Mouse (Mus musculus) neural tube, embryonic 14.5 days (tissue): ENCODE results near the gene Rnf169. TPM values are rescaled to one million over a fixed set of nuclear protein-coding genes. Genes with fewer than 3 reads are reported as not detected.
"Not testable (repeated sequence)": the region's sequence is repeated elsewhere in the genome, so short reads cannot be mapped to it uniquely, and the experiment has no call there.

Experiments
- ATAC-seq: fragments of 200-750 bp; cut with Nextera tagmentation; 2 replicates; pipeline ENCODE4 v1.8.0; 2017; ENCODE audit warnings: low read depth, mild to moderate bottlenecking, moderate TSS enrichment, moderate library complexity
- H3K27ac ChIP-seq: fragments of 300-500 bp; sonication (generic); 2 replicates; pipeline ENCODE4 v1.5.1; 2014; ENCODE audit warnings: low read depth, mild to moderate bottlenecking, control low read depth, low read length, moderate library complexity, mixed read lengths
- H3K27me3 ChIP-seq: fragments of 300-500 bp; sonication (generic); 2 replicates; pipeline ENCODE4 v1.6.1; 2014; ENCODE audit warnings: low read length; ENCODE audit not compliant: control insufficient read depth, insufficient read depth
- H3K36me3 ChIP-seq: fragments of 300-500 bp; sonication (generic); 2 replicates; pipeline ENCODE4 v1.6.1; 2014; ENCODE audit warnings: low read length, mixed read lengths; ENCODE audit not compliant: control insufficient read depth, insufficient read depth
- H3K4me1 ChIP-seq: fragments of 300-500 bp; sonication (generic); 2 replicates; pipeline ENCODE4 v1.6.1; 2014; ENCODE audit warnings: low read length; ENCODE audit not compliant: control insufficient read depth, insufficient read depth
- H3K4me2 ChIP-seq: fragments of 300-500 bp; sonication (generic); 2 replicates; pipeline ENCODE4 v1.6.1; 2014; ENCODE audit warnings: mild to moderate bottlenecking, low read depth, low read length, control low read depth
- H3K4me3 ChIP-seq: fragments of 300-500 bp; sonication (generic); 2 replicates; pipeline ENCODE4 v1.5.1; 2014; ENCODE audit warnings: low read depth, low read length, control low read depth, mixed read lengths
- H3K9ac ChIP-seq: fragments of 300-500 bp; sonication (generic); replicated peaks from 2 replicates; pipeline ENCODE4 v1.6.1; 2014; ENCODE audit warnings: low read depth, mild to moderate bottlenecking, control low read depth, low read length, mixed read lengths
- H3K9me3 ChIP-seq: fragments of 300-500 bp; sonication (generic); 2 replicates; pipeline ENCODE4 v1.6.1; 2016; ENCODE audit warnings: low read length; ENCODE audit not compliant: control insufficient read depth
- WGBS: fragments of 180-500 bp; shearing (Covaris S2); extraction: QIAGEN DNeasy Blood & Tissue Kit; methylation state at CpG from one replicate; pipeline ENCODE4 v1.1.7; 2014; 5-methylcytosine and 5-hydroxymethylcytosine counted together
- polyA plus RNA-seq: library from polyadenylated mRNA; unstranded; fragments of >200 nt; fragmentation: Nextera tagmentation; extraction: Ambion mirVana; gene quantifications from 2 replicates; pipeline ENCODE4 v1.2.1, GENCODE M21; 2014

Rnf169 gene
- polyA plus RNA-seq, 1 experiment from 2014 or later: 7.2 TPM

DNA sequence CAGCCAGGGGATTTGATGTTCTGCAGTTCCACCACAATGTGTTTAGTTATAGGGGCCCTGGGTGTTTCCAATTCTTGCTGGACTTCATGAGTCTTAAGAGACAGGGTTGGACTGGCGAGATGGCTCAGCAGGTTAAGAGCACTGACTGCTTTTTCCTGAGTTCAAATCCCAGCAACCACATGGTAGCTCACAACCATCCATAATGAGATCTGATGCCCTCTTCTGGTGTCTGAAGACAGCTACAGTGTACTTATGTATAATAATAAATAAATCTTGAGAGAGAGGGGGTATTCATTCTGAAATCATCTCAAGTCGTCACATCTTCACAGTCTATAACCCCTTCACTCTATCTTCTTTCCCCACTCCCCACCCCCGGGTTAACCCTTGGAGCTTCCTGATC, 7.3 kb downstream of the Rnf169 start:
- H3K9me3 ChIP-seq, H3K4me2 ChIP-seq, H3K27ac ChIP-seq, H3K27me3 ChIP-seq, H3K9ac ChIP-seq, H3K4me3 ChIP-seq, H3K36me3 ChIP-seq, ATAC-seq: not testable (repeated sequence)
- WGBS: 81% methylated on average over 3 of the region's 3 CpGs
- H3K4me1 ChIP-seq: peaks cover 23% of the 10 kb centered on the region; the same call in 1 of the 2 replicates

DNA sequence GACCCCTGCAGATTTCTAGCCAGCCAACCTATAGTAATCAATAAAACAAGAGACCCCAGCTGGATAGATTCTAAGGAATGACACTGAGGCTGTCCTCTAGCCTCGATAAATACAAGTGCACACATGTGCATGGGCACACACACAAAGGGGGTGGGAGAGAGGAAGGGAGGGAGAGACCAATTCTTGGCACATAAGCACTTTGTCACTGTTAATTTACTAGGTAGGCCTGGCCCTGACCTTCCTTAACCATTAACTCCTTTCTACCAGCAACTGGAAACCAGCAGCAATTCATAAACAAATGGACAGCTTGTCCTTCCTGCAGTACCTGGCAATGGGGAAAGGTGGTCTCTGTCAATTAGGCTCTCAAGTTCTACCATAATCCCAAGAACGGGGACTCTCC, 8.3 kb downstream of the Rnf169 start:
- H3K4me2 ChIP-seq: no peak overlapping the region
- H3K36me3 ChIP-seq: no peaks in the 10 kb centered on the region
- 50% methylated on average over 2 of the region's 2 CpGs for WGBS
- H3K9me3 ChIP-seq: no peaks in the 10 kb centered on the region
- no peak overlapping the region for H3K4me3 ChIP-seq
- no peaks in the 10 kb centered on the region for H3K27me3 ChIP-seq
- peaks cover 28% of the 10 kb centered on the region; the same call in 1 of the 2 replicates for H3K4me1 ChIP-seq
- peak; percentile 29; the same call in 1 of the 2 replicates for ATAC-seq
- no peak overlapping the region for H3K27ac ChIP-seq
- no peak overlapping the region for H3K9ac ChIP-seq

DNA sequence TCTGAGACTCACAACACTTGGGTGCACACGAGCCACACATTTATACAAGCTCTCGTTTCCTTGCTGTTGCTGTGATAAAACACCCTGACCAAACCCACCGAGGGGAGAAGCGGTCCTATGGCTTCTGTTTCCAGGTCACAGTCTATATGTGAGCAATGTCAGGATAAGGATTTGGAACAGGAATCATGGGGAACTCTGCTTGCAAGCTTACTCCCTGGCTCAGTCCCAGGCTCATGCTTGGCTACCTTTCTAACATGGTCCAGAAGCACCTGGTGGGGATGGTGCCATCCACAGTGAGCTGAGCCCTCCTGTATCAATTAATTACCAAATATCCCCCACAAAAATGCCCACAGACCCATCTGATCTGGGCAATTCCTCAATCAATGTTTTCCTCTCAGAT, 11.1 kb downstream of the Rnf169 start:
- H3K9me3 ChIP-seq: no peaks in the 10 kb centered on the region
- no peaks in the 10 kb centered on the region for H3K36me3 ChIP-seq
- no peak for ATAC-seq
- H3K4me2 ChIP-seq: no peak overlapping the region
- H3K9ac ChIP-seq: no peak overlapping the region
- no peaks in the 10 kb centered on the region for H3K27me3 ChIP-seq
- 75% methylated on average over 4 of the region's 4 CpGs for WGBS
- H3K4me3 ChIP-seq: no peak overlapping the region
- no peak overlapping the region for H3K27ac ChIP-seq
- H3K4me1 ChIP-seq: peaks cover 47% of the 10 kb centered on the region

GRCm38 (mm10) chr7:99966011-99966721, 14.1 kb downstream of the Rnf169 start:
- no peak overlapping the region for H3K4me3 ChIP-seq
- H3K9me3 ChIP-seq: no peaks in the 10 kb centered on the region
- 23% methylated on average over 9 of the region's 9 CpGs for WGBS
- no peak overlapping the region for H3K4me2 ChIP-seq
- H3K4me1 ChIP-seq: peaks cover 49% of the 10 kb centered on the region
- peak overlapping the region; percentile 72 for H3K27ac ChIP-seq
- ATAC-seq: no peak; the same call in 1 of the 2 replicates
- H3K27me3 ChIP-seq: no peaks in the 10 kb centered on the region
- H3K36me3 ChIP-seq: no peaks in the 10 kb centered on the region
- H3K9ac ChIP-seq: no peak overlapping the region

- ATAC-seq: peak; percentile 84
- no peaks in the 10 kb centered on the region for H3K36me3 ChIP-seq
- H3K9me3 ChIP-seq: no peaks in the 10 kb centered on the region
- H3K9ac ChIP-seq: peak overlapping the region; percentile 32
- H3K27ac ChIP-seq: peak overlapping the region; percentile 80
- no peaks in the 10 kb centered on the region for H3K27me3 ChIP-seq
- WGBS: 6% methylated on average over 9 of the region's 9 CpGs
- peak overlapping the region; percentile 40 for H3K4me2 ChIP-seq
- H3K4me1 ChIP-seq: peaks cover 47% of the 10 kb centered on the region
- H3K4me3 ChIP-seq: no peak overlapping the region
Measured at GRCm38 (mm10) chr7:99965020-99965841, 15.0 kb downstream of the Rnf169 start.

- Histone ChIP-seq H3K4me2 (no peak overlapping the region), H3K27me3 (no peaks in the 10 kb centered on the region), H3K9me3 (no peaks in the 10 kb centered on the region), H3K4me3 (no peak overlapping the region), H3K4me1 (peaks cover 39% of the 10 kb centered on the region), H3K9ac (no peak overlapping the region), H3K36me3 (no peaks in the 10 kb centered on the region), H3K27ac (no peak overlapping the region)
- no peak for ATAC-seq
- 76% methylated on average over 3 of the region's 3 CpGs for WGBS
Measured at GRCm38 (mm10) chr7:99963237-99963860, 16.9 kb downstream of the Rnf169 start.

- ATAC-seq: no peak
- H3K36me3 ChIP-seq: no peaks in the 10 kb centered on the region
- H3K27ac ChIP-seq: no peak overlapping the region
Measured at GRCm38 (mm10) chr7:99962536-99963236, 17.6 kb downstream of the Rnf169 start.

GRCm38 (mm10) chr7:99961518-99961917, 18.7 kb downstream of the Rnf169 start:
- no peaks in the 10 kb centered on the region for H3K9me3 ChIP-seq
- 94% methylated on average over 2 of the region's 2 CpGs for WGBS
- ATAC-seq: no peak

More at GRCm38 (mm10) chr7:99962536-99963236, 17.6 kb downstream of the Rnf169 start:
- Histone ChIP-seq H3K27me3 (no peaks in the 10 kb centered on the region), H3K9ac (no peak overlapping the region), H3K4me2 (no peak overlapping the region), H3K9me3 (no peaks in the 10 kb centered on the region), H3K4me3 (no peak overlapping the region), H3K4me1 (peaks cover 36% of the 10 kb centered on the region)
- 62% methylated on average over 8 of the region's 8 CpGs for WGBS

More at GRCm38 (mm10) chr7:99961518-99961917, 18.7 kb downstream of the Rnf169 start:
- H3K9ac ChIP-seq: no peak overlapping the region
- H3K27ac ChIP-seq: no peak overlapping the region
- H3K27me3 ChIP-seq: no peaks in the 10 kb centered on the region
- no peak overlapping the region for H3K4me3 ChIP-seq
- H3K4me1 ChIP-seq: peaks cover 30% of the 10 kb centered on the region
- no peak overlapping the region for H3K4me2 ChIP-seq
- H3K36me3 ChIP-seq: no peaks in the 10 kb centered on the region
